Mouse (Mus musculus) embryonic facial prominence, embryonic 10.5 days (tissue): ENCODE results near the gene Cpa5. TPM values are rescaled to one million over a fixed set of nuclear protein-coding genes. Genes with fewer than 3 reads are reported as not detected.
A peak's percentile ranks its signal among the peaks of the same experiment; 100 is the strongest.

Experiments used
- DNase-seq: peaks from one replicate; pipeline ENCODE4 v3.0.0-alpha.2; 2017; ENCODE audit warnings: low spot score
- H3K27ac ChIP-seq: fragments of 300-500 bp; sonication (generic); replicated peaks from 2 replicates; pipeline ENCODE4 v1.5.1; 2016; ENCODE audit warnings: mild to moderate bottlenecking
- H3K27me3 ChIP-seq: fragments of 300-500 bp; sonication (generic); replicated peaks from 2 replicates; pipeline ENCODE4 v1.6.1; 2016; ENCODE audit warnings: low read depth, mild to moderate bottlenecking; ENCODE audit not compliant: poor library complexity, severe bottlenecking
- H3K36me3 ChIP-seq: fragments of 300-500 bp; sonication (generic); replicated peaks from 2 replicates; pipeline ENCODE4 v1.6.1; 2016; ENCODE audit warnings: mild to moderate bottlenecking, moderate library complexity
- H3K4me1 ChIP-seq: fragments of 300-500 bp; sonication (generic); 2 replicates; pipeline ENCODE4 v1.6.1; 2016
- H3K4me3 ChIP-seq: fragments of 300-500 bp; sonication (generic); 2 replicates; pipeline ENCODE4 v1.5.1; 2016; ENCODE audit warnings: mild to moderate bottlenecking, moderate library complexity
- H3K9me3 ChIP-seq: fragments of 300-500 bp; sonication (generic); 2 replicates; pipeline ENCODE4 v1.6.1; 2016; ENCODE audit warnings: mild to moderate bottlenecking
- WGBS: fragments of 180-500 bp; shearing (Covaris S2); methylation state at CpG from one replicate; pipeline ENCODE4 v1.1.7; 2016; 5-methylcytosine and 5-hydroxymethylcytosine counted together
- polyA plus RNA-seq: library from polyadenylated mRNA; unstranded; fragments of >200 nt; fragmentation: Nextera tagmentation; extraction: Ambion mirVana; gene quantifications from 2 replicates; pipeline ENCODE4 v1.2.1, GENCODE M21; 2016

Cpa5 gene
- polyA plus RNA-seq, 1 experiment from 2014 or later = 0.41 TPM

DNA sequence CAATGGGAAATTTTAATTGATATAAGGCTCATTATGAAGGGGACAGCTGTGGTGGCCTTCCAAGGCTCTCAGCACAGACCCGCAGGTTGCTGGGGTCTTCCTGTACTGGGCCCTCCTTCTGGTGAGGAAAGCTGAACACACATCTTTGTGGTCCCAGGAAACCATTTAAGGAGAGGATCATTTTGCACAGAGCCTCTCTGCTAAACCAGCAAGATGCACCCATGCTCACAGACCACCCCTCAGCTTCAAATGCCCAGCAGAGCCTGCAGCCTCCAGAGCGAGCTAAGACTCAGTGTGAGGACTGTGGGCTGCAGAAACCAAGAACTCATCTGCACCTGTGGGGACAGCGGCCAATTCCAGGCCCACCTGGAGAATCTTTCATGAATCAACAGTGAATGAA lies 44.1 kb downstream of the Cpa5 start:
- Histone ChIP-seq H3K36me3 (peaks cover 20% of the 10 kb centered on the region), H3K27me3 (0 out of 2 replicates have a peak, but pooled peaks cover 5% of the 10 kb centered on the region), H3K4me1 (peaks cover 66% of the 10 kb centered on the region), H3K9me3 (no peaks in the 10 kb centered on the region), H3K4me3 (no peak overlapping the region), H3K27ac (peak overlapping the region; percentile 85)
- no peak for DNase-seq
- WGBS = 78% methylated on average over 3 of the region's 3 CpGs

DNA sequence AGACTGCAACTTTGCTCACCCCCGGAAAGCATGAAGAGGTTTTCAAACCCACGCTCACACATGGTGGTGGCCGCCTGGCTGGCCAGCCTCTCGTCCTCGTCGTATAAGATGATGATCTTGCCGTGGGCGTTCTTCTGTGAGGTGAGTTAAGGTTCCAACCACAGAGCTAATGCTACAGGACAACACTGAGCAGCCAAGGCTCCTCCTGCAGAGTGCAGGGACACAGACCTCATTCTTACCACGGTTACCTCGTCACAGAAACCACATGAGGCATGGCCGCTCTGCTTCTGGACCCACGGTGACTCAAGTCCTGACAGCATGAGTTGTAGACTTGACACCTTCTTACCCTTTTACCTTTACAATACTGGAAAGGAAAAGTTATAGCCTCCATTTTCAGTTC lies 46.5 kb downstream of the Cpa5 start:
- Histone ChIP-seq H3K4me3 (no peak overlapping the region), H3K4me1 (peaks cover 81% of the 10 kb centered on the region), H3K27ac (peak overlapping the region; percentile 85), H3K9me3 (no peaks in the 10 kb centered on the region), H3K27me3 (0 out of 2 replicates have a peak, but pooled peaks cover 5% of the 10 kb centered on the region), H3K36me3 (peaks cover 26% of the 10 kb centered on the region)
- 95% methylated on average over 12 of the region's 12 CpGs for WGBS
- DNase-seq = no peak

DNA sequence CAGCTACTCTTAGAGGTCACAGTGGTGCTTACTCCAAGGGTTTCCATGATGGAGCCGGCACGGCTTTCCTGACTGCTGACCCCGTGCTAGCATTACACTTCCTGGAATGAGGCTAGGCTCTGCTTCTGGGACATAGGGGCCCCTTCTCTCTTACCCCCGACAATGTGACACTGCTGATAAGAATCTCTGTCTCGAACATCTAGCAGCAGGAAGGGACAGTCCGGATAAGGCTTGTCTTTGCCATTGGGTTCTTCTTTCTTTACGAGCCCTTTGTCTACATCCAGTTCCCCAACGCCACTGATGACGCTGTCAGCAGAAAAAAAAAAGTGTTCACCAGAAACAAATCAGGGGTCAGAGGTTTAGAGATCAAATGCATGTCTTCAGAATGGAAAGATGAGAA lies 47.8 kb downstream of the Cpa5 start:
- WGBS = 67% methylated on average over 9 of the region's 9 CpGs
- no peaks in the 10 kb centered on the region for H3K9me3 ChIP-seq
- H3K4me1 ChIP-seq = peaks cover 70% of the 10 kb centered on the region
- H3K4me3 ChIP-seq = no peak overlapping the region
- DNase-seq = no peak
- peaks cover 26% of the 10 kb centered on the region for H3K36me3 ChIP-seq
- H3K27me3 ChIP-seq = 0 out of 2 replicates have a peak, but pooled peaks cover 5% of the 10 kb centered on the region
- peak overlapping the region; percentile 73 for H3K27ac ChIP-seq

DNA sequence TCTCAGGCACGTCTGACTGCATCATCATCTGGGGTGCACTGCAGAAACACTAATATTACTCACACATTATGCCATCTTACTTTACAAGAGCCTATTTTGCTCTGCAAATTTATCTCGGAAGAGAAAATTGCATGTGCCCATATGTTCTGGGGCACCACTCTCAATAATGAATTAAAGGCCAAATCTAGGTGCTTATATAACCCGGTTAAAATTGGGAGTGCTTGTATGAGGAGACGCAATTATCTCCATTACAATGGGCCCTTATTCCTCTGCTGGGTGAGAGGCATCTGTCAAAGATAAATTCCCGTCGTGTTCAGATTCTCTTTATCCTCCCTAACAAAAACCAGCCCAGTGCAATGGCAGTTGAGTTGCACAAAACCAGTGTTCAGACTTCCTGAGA lies 54.0 kb downstream of the Cpa5 start:
- Histone ChIP-seq H3K4me3 (no peak overlapping the region), H3K4me1 (peaks cover 79% of the 10 kb centered on the region), H3K36me3 (peaks cover 6% of the 10 kb centered on the region; the same call in 1 of the 2 replicates), H3K27me3 (no peaks in the 10 kb centered on the region; the same call in 1 of the 2 replicates), H3K9me3 (no peaks in the 10 kb centered on the region), H3K27ac (peak overlapping the region; percentile 83)
- DNase-seq = no peak
- 26% methylated on average over 6 of the region's 6 CpGs for WGBS

DNA sequence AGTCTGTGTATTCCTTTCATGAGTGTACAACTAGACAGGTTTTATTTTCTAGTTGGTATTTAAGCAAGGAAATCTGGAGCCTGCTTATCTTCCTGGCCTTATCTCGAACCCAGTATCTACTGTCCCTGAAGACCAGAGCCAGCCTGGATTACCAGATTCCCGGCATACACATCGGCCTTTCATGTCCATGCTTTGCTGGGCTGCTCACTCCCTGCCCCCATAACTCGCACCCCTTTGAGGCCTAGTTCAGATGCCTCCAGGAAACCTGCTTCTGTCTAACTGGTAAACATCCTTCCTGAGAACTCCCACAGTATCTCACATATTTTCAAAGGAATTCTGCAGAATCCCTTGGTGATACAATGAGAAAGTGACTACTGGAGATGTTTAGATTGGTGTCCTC lies 54.5 kb downstream of the Cpa5 start:
- peaks cover 80% of the 10 kb centered on the region for H3K4me1 ChIP-seq

DNA sequence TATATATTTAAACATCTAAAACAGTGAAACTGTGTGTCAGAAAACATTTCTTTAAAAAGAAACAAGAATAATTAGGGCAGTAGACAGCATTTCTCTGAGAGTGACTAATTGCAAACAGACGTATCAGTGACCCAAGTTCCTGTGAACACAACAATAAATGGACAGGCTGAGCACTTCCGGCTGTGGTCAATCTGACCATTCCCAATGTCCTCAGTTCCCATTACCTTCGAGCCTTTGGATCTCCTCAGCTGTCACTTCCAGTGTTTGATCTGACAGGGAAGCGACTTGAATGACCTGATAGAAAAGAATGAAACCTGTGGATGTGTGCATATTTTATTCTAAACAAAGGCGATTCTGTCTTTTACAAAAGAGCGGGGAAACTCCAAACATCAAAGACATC lies 55.2 kb downstream of the Cpa5 start:
- no peaks in the 10 kb centered on the region for H3K9me3 ChIP-seq
- H3K36me3 ChIP-seq = no peaks in the 10 kb centered on the region
- 23% methylated on average over 6 of the region's 6 CpGs for WGBS
- no peak for DNase-seq
- no peaks in the 10 kb centered on the region; the same call in 1 of the 2 replicates for H3K27me3 ChIP-seq
- no peak overlapping the region for H3K4me3 ChIP-seq
- H3K27ac ChIP-seq = peak overlapping the region; percentile 83
- H3K4me1 ChIP-seq = peaks cover 76% of the 10 kb centered on the region

More for the DNA sequence above, 54.5 kb downstream of the Cpa5 start:
- Histone ChIP-seq H3K9me3 (no peaks in the 10 kb centered on the region), H3K36me3 (peaks cover 3% of the 10 kb centered on the region; the same call in 1 of the 2 replicates), H3K4me3 (no peak overlapping the region), H3K27me3 (no peaks in the 10 kb centered on the region; the same call in 1 of the 2 replicates), H3K27ac (peak overlapping the region; percentile 83)
- 27% methylated on average over 4 of the region's 4 CpGs for WGBS
- DNase-seq = no peak

DNA sequence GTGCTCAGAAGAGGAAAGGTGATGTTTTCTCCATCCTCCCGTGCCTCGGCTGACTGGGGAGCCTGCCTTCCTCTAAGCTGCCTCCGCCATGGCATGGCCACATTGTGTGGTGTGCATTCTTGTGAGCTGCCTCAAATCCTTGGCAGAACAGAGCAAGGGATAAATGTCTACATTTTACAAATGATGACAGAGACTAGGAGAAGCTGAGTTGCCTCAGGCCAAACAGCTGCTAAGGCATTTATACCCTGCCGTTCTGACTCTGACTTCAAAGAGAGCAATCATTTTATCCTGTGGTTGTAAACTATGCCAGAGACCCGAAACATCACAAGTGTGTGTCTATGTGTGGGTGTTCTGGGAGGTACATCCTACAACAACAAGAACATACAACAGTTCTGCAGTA lies 56.8 kb downstream of the Cpa5 start:
- peak overlapping the region; percentile 83 for H3K27ac ChIP-seq
- H3K9me3 ChIP-seq = no peaks in the 10 kb centered on the region
- no peak overlapping the region for H3K4me3 ChIP-seq
- no peaks in the 10 kb centered on the region; the same call in 1 of the 2 replicates for H3K27me3 ChIP-seq
- 36% methylated on average over 5 of the region's 5 CpGs for WGBS
- peaks cover 76% of the 10 kb centered on the region for H3K4me1 ChIP-seq
- DNase-seq = no peak
- no peaks in the 10 kb centered on the region for H3K36me3 ChIP-seq

DNA sequence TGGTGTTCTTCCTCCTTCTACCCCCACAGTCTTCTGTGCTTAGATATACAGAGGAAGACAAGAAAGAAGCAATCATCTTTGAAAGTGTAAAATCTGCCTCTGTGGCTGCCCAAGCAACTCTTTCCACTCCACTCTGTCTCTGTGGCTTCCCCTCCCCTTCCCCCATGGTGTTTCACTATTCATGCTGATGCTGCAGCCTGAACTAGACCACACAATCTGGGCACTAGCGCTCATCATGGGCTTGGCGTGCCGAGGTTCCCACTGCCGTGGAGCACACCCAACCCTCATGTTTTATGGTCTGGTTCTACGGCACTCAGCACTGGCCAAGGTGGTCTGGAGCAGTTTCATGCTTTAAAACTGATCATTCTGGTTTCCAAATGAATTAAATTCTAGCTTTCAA lies 60.9 kb downstream of the Cpa5 start:
- H3K27ac ChIP-seq = peak overlapping the region; percentile 93
- no peak overlapping the region for H3K4me3 ChIP-seq
- H3K4me1 ChIP-seq = peaks cover 89% of the 10 kb centered on the region
- WGBS = 85% methylated on average over 5 of the region's 5 CpGs
- no peaks in the 10 kb centered on the region for H3K36me3 ChIP-seq
- H3K9me3 ChIP-seq = no peaks in the 10 kb centered on the region
- H3K27me3 ChIP-seq = no peaks in the 10 kb centered on the region; the same call in 1 of the 2 replicates
- no peak for DNase-seq

DNA sequence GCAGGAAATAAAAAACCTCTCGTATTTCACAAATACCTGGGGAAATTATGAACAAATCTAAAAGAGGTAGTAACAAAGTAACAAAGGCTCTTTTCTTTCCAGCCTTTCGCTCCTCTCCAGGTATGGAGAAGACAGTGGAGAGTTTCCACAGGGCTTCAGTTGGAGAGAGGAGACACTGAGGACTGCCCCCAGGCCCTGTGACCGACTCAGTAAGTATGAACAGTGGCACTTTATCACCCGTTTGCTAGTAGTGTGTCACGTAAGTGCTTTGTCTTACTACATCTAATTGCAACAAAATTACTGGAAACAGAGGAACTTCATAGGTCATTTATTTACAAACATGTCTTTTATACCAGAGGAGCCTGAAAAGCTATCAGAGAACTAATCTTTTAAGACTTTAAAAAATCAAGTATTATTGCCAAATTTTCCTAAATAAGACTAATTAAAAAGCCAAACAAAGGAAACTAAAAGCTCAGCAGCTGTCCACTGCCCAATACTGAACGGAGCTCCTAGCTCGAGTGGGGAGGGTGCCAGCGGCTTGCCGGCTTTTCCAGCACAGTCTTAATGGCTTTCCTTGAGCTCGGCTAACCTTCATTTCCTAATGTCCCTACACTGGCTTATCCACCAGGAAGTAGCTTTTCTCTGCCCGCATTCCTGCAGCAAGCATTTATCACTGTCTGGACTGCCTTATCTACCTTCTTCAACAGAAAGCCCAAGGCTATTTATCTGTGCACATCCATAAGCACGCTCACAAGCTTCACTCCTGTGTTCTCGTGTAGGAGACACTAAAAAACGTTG lies 63.2 kb downstream of the Cpa5 start:
- Histone ChIP-seq H3K36me3 (0 out of 2 replicates have a peak, but pooled peaks cover 3% of the 10 kb centered on the region), H3K27me3 (no peaks in the 10 kb centered on the region; the same call in 1 of the 2 replicates), H3K9me3 (no peaks in the 10 kb centered on the region), H3K4me1 (peaks cover 84% of the 10 kb centered on the region), H3K4me3 (0 out of 2 replicates have a peak overlapping the region, but pooled peaks have one; percentile 2), H3K27ac (peak overlapping the region; percentile 93)
- 29% methylated on average over 14 of the region's 14 CpGs for WGBS
- DNase-seq = no peak

DNA sequence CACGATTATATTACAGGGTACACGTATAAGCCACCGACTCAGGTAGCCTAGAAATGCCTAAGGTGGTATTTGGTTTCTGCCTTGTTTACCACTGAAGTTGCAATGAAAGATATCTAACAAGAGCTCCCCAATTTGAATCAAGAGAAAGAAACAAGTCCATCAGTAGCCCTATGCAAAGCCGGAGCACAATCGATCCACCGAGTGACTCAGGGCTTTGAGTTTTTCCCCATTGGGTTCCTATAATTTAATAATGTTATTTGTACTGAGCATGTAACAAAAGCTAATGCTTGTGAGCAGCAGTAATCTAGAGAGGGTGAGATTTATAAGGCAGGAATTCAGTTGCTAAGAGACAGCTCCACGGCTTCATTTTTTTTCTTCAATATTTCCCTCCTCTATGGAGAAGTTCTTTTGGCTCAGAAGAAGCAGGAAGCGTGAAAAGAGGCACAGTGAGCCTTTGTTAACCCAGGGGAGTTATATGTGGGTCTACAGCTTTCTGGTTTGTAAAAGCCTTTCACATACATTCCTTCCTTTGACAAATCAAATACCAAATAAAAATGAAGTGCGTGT lies 64.0 kb downstream of the Cpa5 start:
- H3K4me3 ChIP-seq = no peak overlapping the region
- no peaks in the 10 kb centered on the region for H3K27me3 ChIP-seq
- WGBS = 54% methylated on average over 9 of the region's 9 CpGs
- H3K27ac ChIP-seq = peak overlapping the region; percentile 93
- 0 out of 2 replicates have a peak, but pooled peaks cover 3% of the 10 kb centered on the region for H3K36me3 ChIP-seq
- DNase-seq = no peak
- no peaks in the 10 kb centered on the region for H3K9me3 ChIP-seq
- peaks cover 83% of the 10 kb centered on the region for H3K4me1 ChIP-seq

DNA sequence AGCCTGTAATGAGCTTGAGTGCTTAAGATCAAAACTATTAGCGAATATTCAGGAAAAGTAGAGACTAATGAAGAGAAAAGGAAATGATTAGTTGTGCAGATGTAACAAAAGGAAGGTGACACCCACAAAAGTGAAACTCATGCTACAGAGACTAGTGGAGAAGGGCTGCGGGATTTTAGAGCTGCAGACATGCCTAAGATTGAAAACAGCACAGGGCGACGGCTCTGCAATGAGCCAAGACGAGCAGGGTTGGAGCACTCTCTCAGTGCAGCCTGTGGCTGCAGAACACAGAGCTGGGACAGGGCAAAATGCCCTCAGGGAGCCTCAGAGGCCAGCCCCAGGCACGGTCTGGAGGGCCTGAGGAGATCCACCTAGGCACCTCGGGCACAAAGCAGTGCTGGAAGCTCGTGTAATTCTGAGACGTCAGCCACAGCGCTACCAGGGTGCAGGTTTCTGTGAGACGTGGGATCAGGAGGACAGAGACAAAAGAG lies 64.5 kb downstream of the Cpa5 start:
- peak; percentile 51 for DNase-seq
- H3K9me3 ChIP-seq = no peaks in the 10 kb centered on the region
- H3K4me1 ChIP-seq = peaks cover 84% of the 10 kb centered on the region
- H3K27ac ChIP-seq = peak overlapping the region; percentile 93
- 16% methylated on average over 11 of the region's 11 CpGs for WGBS
- H3K27me3 ChIP-seq = no peaks in the 10 kb centered on the region
- peak overlapping the region; percentile 30; the same call in 1 of the 2 replicates for H3K4me3 ChIP-seq
- 0 out of 2 replicates have a peak, but pooled peaks cover 3% of the 10 kb centered on the region for H3K36me3 ChIP-seq

DNA sequence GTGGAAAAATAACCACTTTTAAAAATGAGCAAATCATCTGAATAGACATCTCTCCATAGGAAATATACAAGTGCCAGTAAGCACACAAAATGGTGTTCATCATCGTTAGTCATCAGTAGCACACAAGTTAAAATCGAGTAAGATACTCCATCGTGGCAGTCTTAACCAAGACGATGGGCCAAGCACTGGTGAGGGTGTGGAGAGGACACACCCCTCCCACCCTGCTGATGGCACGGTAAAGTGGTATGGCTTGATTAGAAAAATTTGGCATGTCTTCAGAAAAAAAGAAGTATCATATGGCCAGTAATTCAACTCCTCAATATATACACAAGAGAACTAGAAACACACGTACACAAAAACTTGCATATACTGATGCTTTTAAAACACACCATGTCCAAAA lies 65.7 kb downstream of the Cpa5 start:
- DNase-seq = no peak
- 0 out of 2 replicates have a peak, but pooled peaks cover 3% of the 10 kb centered on the region for H3K36me3 ChIP-seq
- no peaks in the 10 kb centered on the region for H3K27me3 ChIP-seq
- WGBS = 82% methylated on average over 6 of the region's 6 CpGs
- peaks cover 84% of the 10 kb centered on the region for H3K4me1 ChIP-seq
- H3K9me3 ChIP-seq = no peaks in the 10 kb centered on the region
- H3K27ac ChIP-seq = 0 out of 2 replicates have a peak overlapping the region, but pooled peaks have one; percentile 93
- no peak overlapping the region for H3K4me3 ChIP-seq
